Mouse (Mus musculus) adipose tissue, adult 10 weeks (tissue): Measurements from ENCODE around the gene Tex12. TPM values are rescaled to one million over a fixed set of nuclear protein-coding genes. Genes with fewer than 3 reads are reported as not detected.

Experiments used
- polyA plus RNA-seq: library from polyadenylated mRNA; stranded (reverse); fragments of 350-450 nt; fragmentation: Illumina TruSeq; extraction: RNeasy Lipid Tissue Mini Kit (QIAGEN cat#74804); gene quantifications from one replicate; pipeline ENCODE4 v1.2.3, GENCODE M21; 2014; ENCODE audit warnings: low read depth, low replicate concordance

Tex12 gene
- not detected for polyA plus RNA-seq

GRCm38 (mm10) chr9:50561145-50561917, at the start of gene Tex12:
Tex12 (minus strand) TSS chr9:50561325.

GRCm38 (mm10) chr9:50603189-50603997, 42.3 kb upstream of the Tex12 start, which contains the start of the genes Sdhd and Timm8b:
Sdhd (minus strand) TSS chr9:50603812.
Timm8b (plus strand) TSS chr9:50603910.

GRCm38 (mm10) chr9:50555094-50555446, 6.1 kb downstream of the Tex12 start, which contains the start of gene Bco2:
Bco2 (minus strand) TSS chr9:50555181.

GRCm38 (mm10) chr9:50554241-50555093, 6.7 kb downstream of the Tex12 start, which contains the start of gene Il18:
Il18 (plus strand) TSS chr9:50554827.

GRCm38 (mm10) chr9:50528293-50528892, 32.7 kb downstream of the Tex12 start, which contains the start of gene Pts:
Pts (minus strand) TSS chr9:50528724.

Other genes with a start within 250 kb of the Tex12 start
- gene Rpl10-ps3, start 216.4 kb downstream of the Tex12 start, polyA plus RNA-seq = 133 TPM
- gene Plet1, start 66.8 kb downstream of the Tex12 start, polyA plus RNA-seq = 31.1 TPM
- 103 TPM for gene Pts, start 32.6 kb downstream of the Tex12 start, polyA plus RNA-seq
- gene Il18, start 6.5 kb downstream of the Tex12 start, polyA plus RNA-seq = 8.4 TPM
- 1.3 TPM for gene Bco2, start 6.1 kb downstream of the Tex12 start, polyA plus RNA-seq
- 177 TPM for gene Sdhd, start 42.5 kb upstream of the Tex12 start, polyA plus RNA-seq
- 241 TPM for gene Timm8b, start 42.6 kb upstream of the Tex12 start, polyA plus RNA-seq
- 6.5 TPM for gene Pih1d2, start 56.0 kb upstream of the Tex12 start, polyA plus RNA-seq
- 16.4 TPM for gene Nkapd1, start 56.1 kb upstream of the Tex12 start, polyA plus RNA-seq
- 58.6 TPM for gene Dlat, start 98.5 kb upstream of the Tex12 start, polyA plus RNA-seq
- 3.1 TPM for gene Dixdc1, start 178.2 kb upstream of the Tex12 start, polyA plus RNA-seq
- gene 2310030G06Rik, start 185.2 kb upstream of the Tex12 start, polyA plus RNA-seq = 22.5 TPM
- gene Cryab, start 190.0 kb upstream of the Tex12 start, polyA plus RNA-seq = 80.6 TPM
- 7.4 TPM for gene Hspb2, start 191.0 kb upstream of the Tex12 start, polyA plus RNA-seq
- gene Fdxacb1, start 206.9 kb upstream of the Tex12 start, polyA plus RNA-seq = 6.6 TPM
- 29.2 TPM for gene Alg9, start 213.7 kb upstream of the Tex12 start, polyA plus RNA-seq
- gene 1110032A03Rik, start 214.2 kb upstream of the Tex12 start, polyA plus RNA-seq = 114 TPM